Mouse (Mus musculus): ENCODE measurements around the gene Pcca. TPM values are rescaled to one million over a fixed set of nuclear protein-coding genes. Genes with fewer than 3 reads are reported as not detected.
A peak's percentile ranks its signal among the peaks of the same experiment; 100 is the strongest.

Gene Pcca
- total RNA-seq, 2 experiments from 2014 or later, result 30.2 to 34.4 TPM

GRCm38 (mm10) chr14:122788199-122788598, 254.1 kb downstream of the Pcca start:
- intact Hi-C loops (cut with DNase I), result no loop called here
- DNase-seq (ENCODE audit: low spot score in 2 of 2), result no peak

GRCm38 (mm10) chr14:122790111-122790510, 256.0 kb downstream of the Pcca start:
- no peak for DNase-seq (ENCODE audit: low spot score in 2 of 2)
- intact Hi-C loops (cut with DNase I), result no loop called here

- intact Hi-C loops (cut with DNase I), result no loop called here
- DNase-seq (ENCODE audit: low spot score in 2 of 2), result no peak
Measured at GRCm38 (mm10) chr14:122793368-122793767, 259.2 kb downstream of the Pcca start.

GRCm38 (mm10) chr14:122800296-122800695, 266.2 kb downstream of the Pcca start:
- intact Hi-C loops (cut with DNase I), result no loop called here
- no peak for DNase-seq (ENCODE audit: low spot score in 2 of 2)

- intact Hi-C loops (cut with DNase I), result no loop called here
Measured at GRCm38 (mm10) chr14:122821002-122821401, 286.9 kb downstream of the Pcca start.

GRCm38 (mm10) chr14:122823791-122824190, 289.7 kb downstream of the Pcca start:
- intact Hi-C loops (cut with DNase I), result no loop called here
- no peak for DNase-seq (ENCODE audit: low spot score in 2 of 2)

More at GRCm38 (mm10) chr14:122821002-122821401, 286.9 kb downstream of the Pcca start:
- DNase-seq (ENCODE audit: low spot score in 2 of 2), result no peak

GRCm38 (mm10) chr14:122825464-122825863, 291.3 kb downstream of the Pcca start:
- intact Hi-C loops (cut with DNase I), result no loop called here
- no peak for DNase-seq (ENCODE audit: low spot score in 2 of 2)

- DNase-seq (ENCODE audit: low spot score in 2 of 2), result no peak
- intact Hi-C loops (cut with DNase I), result no loop called here
Measured at GRCm38 (mm10) chr14:122830433-122830832, 296.3 kb downstream of the Pcca start.

- intact Hi-C loops (cut with DNase I), result no loop called here
Measured at GRCm38 (mm10) chr14:122833666-122834065, 299.5 kb downstream of the Pcca start.

GRCm38 (mm10) chr14:122834753-122835152, 300.6 kb downstream of the Pcca start:
- DNase-seq (ENCODE audit: low spot score in 2 of 2), result no peak
- intact Hi-C loops (cut with DNase I), result no loop called here

More at GRCm38 (mm10) chr14:122833666-122834065, 299.5 kb downstream of the Pcca start:
- no peak for DNase-seq (ENCODE audit: low spot score in 2 of 2)

GRCm38 (mm10) chr14:122835487-122836190, 301.5 kb downstream of the Pcca start:
- intact Hi-C loops (cut with DNase I), result no loop called here
- DNase-seq (ENCODE audit: low spot score in 2 of 2), result no peak

- intact Hi-C loops (cut with DNase I), result no loop called here
- no peak for DNase-seq (ENCODE audit: low spot score in 2 of 2)
Measured at GRCm38 (mm10) chr14:122836221-122836620, 302.1 kb downstream of the Pcca start.

- intact Hi-C loops (cut with DNase I), result no loop called here
- no peak for DNase-seq (ENCODE audit: low spot score in 2 of 2)
Measured at GRCm38 (mm10) chr14:122837018-122837417, 302.9 kb downstream of the Pcca start.

- intact Hi-C loops (cut with DNase I), result no loop called here
- DNase-seq (ENCODE audit: low spot score in 2 of 2), result no peak
Measured at GRCm38 (mm10) chr14:122852506-122853057, 318.5 kb downstream of the Pcca start.

- intact Hi-C loops (cut with DNase I), result no loop called here
- DNase-seq (ENCODE audit: low spot score in 2 of 2), result no peak
Measured at GRCm38 (mm10) chr14:122859792-122860191, 325.7 kb downstream of the Pcca start.

- intact Hi-C loops (cut with DNase I), result no loop called here
- peak in 1 of 2 experiments; percentile 37 for DNase-seq (ENCODE audit: low spot score in 2 of 2)
Measured at GRCm38 (mm10) chr14:122862623-122863022, 328.5 kb downstream of the Pcca start.

- intact Hi-C loops (cut with DNase I), result no loop called here
- DNase-seq (ENCODE audit: low spot score in 2 of 2), result no peak
Measured at GRCm38 (mm10) chr14:122865462-122866129, 331.5 kb downstream of the Pcca start.

GRCm38 (mm10) chr14:122867531-122868285, 333.6 kb downstream of the Pcca start:
- intact Hi-C loops (cut with DNase I), result no loop called here
- no peak for DNase-seq (ENCODE audit: low spot score in 2 of 2)

- no peak for DNase-seq (ENCODE audit: low spot score in 2 of 2)
- intact Hi-C loops (cut with DNase I), result no loop called here
Measured at GRCm38 (mm10) chr14:122869831-122870230, 335.7 kb downstream of the Pcca start.

Measured in left cerebral cortex, postnatal 14 days (tissue).